Mouse (Mus musculus) lung, embryonic 16.5 days (tissue): ENCODE measurements around the gene Nlrp4c. TPM values are rescaled to one million over a fixed set of nuclear protein-coding genes. Genes with fewer than 3 reads are reported as not detected.
A peak's percentile ranks its signal among the peaks of the same experiment; 100 is the strongest.

ENCODE experiments used
- ATAC-seq: fragments of 200-750 bp; cut with Nextera tagmentation; 2 replicates; pipeline ENCODE4 v1.8.0; 2017; ENCODE audit warnings: low read depth, mild to moderate bottlenecking, moderate library complexity
- H3K27ac ChIP-seq: fragments of 300-500 bp; sonication (generic); 2 replicates; pipeline ENCODE4 v1.5.1; 2014; ENCODE audit warnings: mild to moderate bottlenecking, control low read depth, low read length
- H3K27me3 ChIP-seq: fragments of 300-500 bp; sonication (generic); 2 replicates; pipeline ENCODE4 v1.6.1; 2014; ENCODE audit warnings: low read depth, low read length, mixed read lengths; ENCODE audit not compliant: control insufficient read depth, insufficient read depth
- H3K36me3 ChIP-seq: fragments of 300-500 bp; sonication (generic); 2 replicates; pipeline ENCODE4 v1.6.1; 2014; ENCODE audit warnings: low read length; ENCODE audit not compliant: control insufficient read depth, insufficient read depth
- H3K4me1 ChIP-seq: fragments of 300-500 bp; sonication (generic); replicated peaks from 2 replicates; pipeline ENCODE4 v1.6.1; 2014; ENCODE audit warnings: low read length, mixed read lengths; ENCODE audit not compliant: control insufficient read depth, insufficient read depth
- H3K4me2 ChIP-seq: fragments of 300-500 bp; sonication (generic); 2 replicates; pipeline ENCODE4 v1.6.1; 2014; ENCODE audit warnings: low read depth, low read length, control low read depth
- H3K4me3 ChIP-seq: fragments of 300-500 bp; sonication (generic); 2 replicates; pipeline ENCODE4 v1.5.1; 2014; ENCODE audit warnings: mild to moderate bottlenecking, low read length, control low read depth
- H3K9ac ChIP-seq: fragments of 300-500 bp; sonication (generic); 2 replicates; pipeline ENCODE4 v1.6.1; 2014; ENCODE audit warnings: low read length, control low read depth
- H3K9me3 ChIP-seq: fragments of 300-500 bp; sonication (generic); 2 replicates; pipeline ENCODE4 v1.6.1; 2016; ENCODE audit warnings: low read length; ENCODE audit not compliant: control insufficient read depth
- WGBS: fragments of 180-500 bp; shearing (Covaris S2); extraction: QIAGEN DNeasy Blood & Tissue Kit; methylation state at CpG from one replicate; pipeline ENCODE4 v1.1.7; 2014; 5-methylcytosine and 5-hydroxymethylcytosine counted together
- polyA plus RNA-seq: library from polyadenylated mRNA; unstranded; fragments of >200 nt; fragmentation: Nextera tagmentation; extraction: Ambion mirVana; gene quantifications from 2 replicates; pipeline ENCODE4 v1.2.1, GENCODE M21; 2015

Nlrp4c gene
- polyA plus RNA-seq, 1 experiment from 2014 or later = not detected

- no peaks in the 10 kb centered on the region for H3K36me3 ChIP-seq
- no peaks in the 10 kb centered on the region for H3K9me3 ChIP-seq
- H3K4me3 ChIP-seq = peak overlapping the region; percentile 74
- peak overlapping the region; percentile 93; the same call in 1 of the 2 replicates for H3K27ac ChIP-seq
- ATAC-seq = no peak
- H3K4me2 ChIP-seq = peak overlapping the region; percentile 64
- 60% methylated on average over 5 of the region's 5 CpGs for WGBS
- H3K4me1 ChIP-seq = peaks cover 25% of the 10 kb centered on the region
- H3K27me3 ChIP-seq = no peaks in the 10 kb centered on the region
- peak overlapping the region; percentile 81 for H3K9ac ChIP-seq
Observed at GRCm38 (mm10) chr7:6154164-6154563, 109.2 kb downstream of the Nlrp4c start.

Other genes starting within 250 kb of the Nlrp4c start
- not detected in 2 replicates for gene Vmn1r63, start 239.7 kb upstream of the Nlrp4c start, polyA plus RNA-seq
- gene Vmn1r64, start 160.6 kb upstream of the Nlrp4c start, polyA plus RNA-seq = not detected in 2 replicates
- not detected in 2 replicates for gene Vmn1r65, start 34.2 kb upstream of the Nlrp4c start, polyA plus RNA-seq
- 22.6 and 23.0 TPM in 2 replicates for gene Zfp787, start 110.8 kb downstream of the Nlrp4c start, polyA plus RNA-seq
- 48.4 and 53.1 TPM in 2 replicates for gene Zfp444, start 127.1 kb downstream of the Nlrp4c start, polyA plus RNA-seq
- not detected in 2 replicates for gene Galp, start 151.9 kb downstream of the Nlrp4c start, polyA plus RNA-seq
- not detected in 2 replicates for gene Zscan5b, start 177.1 kb downstream of the Nlrp4c start, polyA plus RNA-seq
- gene Epp13, start 207.5 kb downstream of the Nlrp4c start, polyA plus RNA-seq = not detected in 2 replicates
- gene Zfp667, start 241.4 kb downstream of the Nlrp4c start, polyA plus RNA-seq = 6.9 and 7.2 TPM in 2 replicates